Mouse (Mus musculus) forebrain, embryonic 13.5 days (tissue): ENCODE data around the gene Ttc3. TPM values are rescaled to one million over a fixed set of nuclear protein-coding genes. Genes with fewer than 3 reads are reported as not detected.

ENCODE experiments used
- ATAC-seq: fragments of 200-750 bp; cut with Nextera tagmentation; 2 replicates; pipeline ENCODE4 v1.8.0; 2017
- H3K27ac ChIP-seq: fragments of 300-500 bp; sonication (generic); 2 replicates; pipeline ENCODE4 v1.5.1; 2015; ENCODE audit warnings: inconsistent platforms, mild to moderate bottlenecking, moderate library complexity
- H3K27me3 ChIP-seq: fragments of 300-500 bp; sonication (generic); 2 replicates; pipeline ENCODE4 v1.6.1; 2015; ENCODE audit warnings: mild to moderate bottlenecking, inconsistent platforms
- H3K36me3 ChIP-seq: fragments of 300-500 bp; sonication (generic); 2 replicates; pipeline ENCODE4 v1.6.1; 2015; ENCODE audit warnings: mild to moderate bottlenecking, inconsistent platforms; ENCODE audit not compliant: poor library complexity, severe bottlenecking
- H3K4me1 ChIP-seq: fragments of 300-500 bp; sonication (generic); 2 replicates; pipeline ENCODE4 v1.6.1; 2015; ENCODE audit warnings: inconsistent platforms
- H3K4me2 ChIP-seq: fragments of 300-500 bp; sonication (generic); 2 replicates; pipeline ENCODE4 v1.6.1; 2015; ENCODE audit warnings: inconsistent platforms, mild to moderate bottlenecking, moderate library complexity
- H3K4me3 ChIP-seq: fragments of 300-500 bp; sonication (generic); 2 replicates; pipeline ENCODE4 v1.5.1; 2015; ENCODE audit warnings: mild to moderate bottlenecking, inconsistent platforms
- H3K9ac ChIP-seq: fragments of 300-500 bp; sonication (generic); 2 replicates; pipeline ENCODE4 v1.6.1; 2015; ENCODE audit warnings: mild to moderate bottlenecking, inconsistent platforms
- H3K9me3 ChIP-seq: fragments of 300-500 bp; sonication (generic); replicated peaks from 2 replicates; pipeline ENCODE4 v1.6.1; 2016; ENCODE audit warnings: inconsistent platforms
- WGBS: fragments of 180-500 bp; shearing (Covaris S2); methylation state at CpG from one replicate; pipeline ENCODE4 v1.1.7; 2015; 5-methylcytosine and 5-hydroxymethylcytosine counted together
- polyA plus RNA-seq: library from polyadenylated mRNA; unstranded; fragments of >200 nt; fragmentation: Nextera tagmentation; extraction: Ambion mirVana; gene quantifications from 2 replicates; pipeline ENCODE4 v1.2.1, GENCODE M21; 2015

The Ttc3 gene
- polyA plus RNA-seq, 1 experiment from 2014 or later, result 644 TPM

- no peak overlapping the region for H3K9ac ChIP-seq
- H3K4me2 ChIP-seq, result no peak overlapping the region
- no peaks in the 10 kb centered on the region for H3K9me3 ChIP-seq
- H3K4me3 ChIP-seq, result no peak overlapping the region
- H3K36me3 ChIP-seq, result peaks cover 28% of the 10 kb centered on the region
- H3K27ac ChIP-seq, result no peak overlapping the region
- H3K4me1 ChIP-seq, result no peaks in the 10 kb centered on the region
- no peaks in the 10 kb centered on the region for H3K27me3 ChIP-seq
- no peak for ATAC-seq
- WGBS, result 51% methylated on average over 2 of the region's 2 CpGs
Measured at GRCm38 (mm10) chr16:94401636-94402035, 31.2 kb downstream of the Ttc3 start.

GRCm38 (mm10) chr16:94402185-94402584 lies 31.8 kb downstream of the Ttc3 start:
- no peaks in the 10 kb centered on the region for H3K9me3 ChIP-seq
- peaks cover 30% of the 10 kb centered on the region for H3K36me3 ChIP-seq
- H3K4me2 ChIP-seq, result no peak overlapping the region
- ATAC-seq, result no peak
- WGBS, result 92% methylated on average over 4 of the region's 4 CpGs
- H3K4me1 ChIP-seq, result no peaks in the 10 kb centered on the region
- H3K4me3 ChIP-seq, result no peak overlapping the region
- no peak overlapping the region for H3K9ac ChIP-seq
- H3K27me3 ChIP-seq, result no peaks in the 10 kb centered on the region
- H3K27ac ChIP-seq, result no peak overlapping the region

GRCm38 (mm10) chr16:94411287-94411686 lies 40.9 kb downstream of the Ttc3 start:
- no peak overlapping the region for H3K4me2 ChIP-seq
- no peak overlapping the region for H3K4me3 ChIP-seq
- no peak overlapping the region for H3K27ac ChIP-seq
- no peaks in the 10 kb centered on the region for H3K4me1 ChIP-seq
- no peaks in the 10 kb centered on the region for H3K9me3 ChIP-seq
- H3K9ac ChIP-seq, result no peak overlapping the region
- peaks cover 66% of the 10 kb centered on the region for H3K36me3 ChIP-seq
- no peak for ATAC-seq
- H3K27me3 ChIP-seq, result no peaks in the 10 kb centered on the region
- WGBS, result 87% methylated on average over 3 of the region's 3 CpGs

- no peak for ATAC-seq
- Histone ChIP-seq H3K4me3 (no peak overlapping the region), H3K9ac (no peak overlapping the region), H3K4me1 (no peaks in the 10 kb centered on the region), H3K27ac (no peak overlapping the region), H3K27me3 (no peaks in the 10 kb centered on the region), H3K9me3 (no peaks in the 10 kb centered on the region), H3K36me3 (peaks cover 65% of the 10 kb centered on the region), H3K4me2 (no peak overlapping the region)
- 94% methylated on average over 2 of the region's 2 CpGs for WGBS
Measured at GRCm38 (mm10) chr16:94412198-94412597, 41.8 kb downstream of the Ttc3 start.

- Histone ChIP-seq H3K27ac (no peak overlapping the region), H3K4me1 (no peaks in the 10 kb centered on the region), H3K4me2 (no peak overlapping the region), H3K27me3 (no peaks in the 10 kb centered on the region), H3K9ac (no peak overlapping the region), H3K9me3 (no peaks in the 10 kb centered on the region), H3K4me3 (no peak overlapping the region), H3K36me3 (peaks cover 64% of the 10 kb centered on the region)
- ATAC-seq, result no peak
- WGBS, result 92% methylated on average over 4 of the region's 4 CpGs
Measured at GRCm38 (mm10) chr16:94412760-94413159, 42.3 kb downstream of the Ttc3 start.

- H3K4me1 ChIP-seq, result no peaks in the 10 kb centered on the region
- H3K27me3 ChIP-seq, result no peaks in the 10 kb centered on the region
- peaks cover 70% of the 10 kb centered on the region for H3K36me3 ChIP-seq
- no peak for ATAC-seq
- no peak overlapping the region for H3K4me3 ChIP-seq
- H3K9ac ChIP-seq, result no peak overlapping the region
- H3K27ac ChIP-seq, result no peak overlapping the region
- H3K9me3 ChIP-seq, result no peaks in the 10 kb centered on the region
- H3K4me2 ChIP-seq, result no peak overlapping the region
- WGBS, result 97% methylated on average over 6 of the region's 6 CpGs
Measured at GRCm38 (mm10) chr16:94414151-94414550, 43.7 kb downstream of the Ttc3 start.

- Histone ChIP-seq H3K4me1 (no peaks in the 10 kb centered on the region), H3K36me3 (peaks cover 80% of the 10 kb centered on the region), H3K9me3 (no peaks in the 10 kb centered on the region; the same call in 1 of the 2 replicates), H3K27me3 (no peaks in the 10 kb centered on the region), H3K4me2 (no peak overlapping the region), H3K4me3 (no peak overlapping the region), H3K9ac (no peak overlapping the region), H3K27ac (no peak overlapping the region)
- WGBS, result 96% methylated on average over 3 of the region's 3 CpGs
- ATAC-seq, result no peak
Measured at GRCm38 (mm10) chr16:94420498-94420897, 50.1 kb downstream of the Ttc3 start.

- Histone ChIP-seq H3K9me3 (no peaks in the 10 kb centered on the region), H3K27me3 (no peaks in the 10 kb centered on the region), H3K4me1 (no peaks in the 10 kb centered on the region), H3K4me3 (no peak overlapping the region), H3K4me2 (no peak overlapping the region), H3K27ac (no peak overlapping the region), H3K36me3 (peaks cover 87% of the 10 kb centered on the region), H3K9ac (no peak overlapping the region)
- 94% methylated on average over 4 of the region's 4 CpGs for WGBS
- no peak for ATAC-seq
Measured at GRCm38 (mm10) chr16:94428948-94429347, 58.5 kb downstream of the Ttc3 start.

GRCm38 (mm10) chr16:94435495-94436234 lies 65.2 kb downstream of the Ttc3 start:
- H3K9me3 ChIP-seq, result no peaks in the 10 kb centered on the region
- H3K9ac ChIP-seq, result no peak overlapping the region
- H3K4me3 ChIP-seq, result no peak overlapping the region
- no peaks in the 10 kb centered on the region for H3K4me1 ChIP-seq
- no peak overlapping the region for H3K27ac ChIP-seq
- no peak overlapping the region for H3K4me2 ChIP-seq
- ATAC-seq, result no peak
- no peaks in the 10 kb centered on the region for H3K27me3 ChIP-seq
- 93% methylated on average over 8 of the region's 8 CpGs for WGBS
- peaks cover 93% of the 10 kb centered on the region for H3K36me3 ChIP-seq

GRCm38 (mm10) chr16:94436801-94437200 lies 66.4 kb downstream of the Ttc3 start:
- Histone ChIP-seq H3K4me1 (no peaks in the 10 kb centered on the region), H3K4me3 (no peak overlapping the region), H3K4me2 (no peak overlapping the region), H3K27ac (no peak overlapping the region), H3K27me3 (no peaks in the 10 kb centered on the region), H3K9ac (no peak overlapping the region), H3K9me3 (no peaks in the 10 kb centered on the region), H3K36me3 (peaks cover 91% of the 10 kb centered on the region)
- ATAC-seq, result no peak
- 99% methylated on average over 2 of the region's 2 CpGs for WGBS

- WGBS, result 92% methylated on average over 2 of the region's 2 CpGs
- H3K27me3 ChIP-seq, result no peaks in the 10 kb centered on the region
- no peaks in the 10 kb centered on the region for H3K9me3 ChIP-seq
- H3K4me2 ChIP-seq, result no peak overlapping the region
- peaks cover 81% of the 10 kb centered on the region for H3K36me3 ChIP-seq
- H3K27ac ChIP-seq, result no peak overlapping the region
- H3K4me1 ChIP-seq, result no peaks in the 10 kb centered on the region
- no peak overlapping the region for H3K4me3 ChIP-seq
- H3K9ac ChIP-seq, result no peak overlapping the region
- ATAC-seq, result no peak
Measured at GRCm38 (mm10) chr16:94441361-94441760, 70.9 kb downstream of the Ttc3 start.

- H3K27me3 ChIP-seq, result no peaks in the 10 kb centered on the region
- no peak overlapping the region for H3K4me3 ChIP-seq
- no peaks in the 10 kb centered on the region for H3K4me1 ChIP-seq
- no peak overlapping the region for H3K9ac ChIP-seq
- 81% methylated on average over 8 of the region's 8 CpGs for WGBS
- no peak for ATAC-seq
- H3K27ac ChIP-seq, result no peak overlapping the region
- H3K36me3 ChIP-seq, result peaks cover 81% of the 10 kb centered on the region
- H3K9me3 ChIP-seq, result no peaks in the 10 kb centered on the region
- no peak overlapping the region for H3K4me2 ChIP-seq
Measured at GRCm38 (mm10) chr16:94449151-94449550, 78.7 kb downstream of the Ttc3 start.

- peaks cover 86% of the 10 kb centered on the region for H3K36me3 ChIP-seq
- H3K4me2 ChIP-seq, result no peak overlapping the region
- no peaks in the 10 kb centered on the region for H3K4me1 ChIP-seq
- no peaks in the 10 kb centered on the region for H3K27me3 ChIP-seq
- H3K27ac ChIP-seq, result no peak overlapping the region
- 97% methylated on average over 7 of the region's 7 CpGs for WGBS
- no peaks in the 10 kb centered on the region for H3K9me3 ChIP-seq
- ATAC-seq, result no peak
- no peak overlapping the region for H3K9ac ChIP-seq
- H3K4me3 ChIP-seq, result no peak overlapping the region
Measured at GRCm38 (mm10) chr16:94449632-94450031, 79.2 kb downstream of the Ttc3 start.
